Mouse (Mus musculus) heart, embryonic 13.5 days (tissue): ENCODE measurements around the gene Htr3b. TPM values are rescaled to one million over a fixed set of nuclear protein-coding genes. Genes with fewer than 3 reads are reported as not detected.
A peak's percentile ranks its signal among the peaks of the same experiment; 100 is the strongest.

ENCODE experiments used
- ATAC-seq: fragments of 200-750 bp; cut with Nextera tagmentation; 2 replicates; pipeline ENCODE4 v1.8.0; 2017; ENCODE audit warnings: moderate TSS enrichment; ENCODE audit not compliant: insufficient number of reproducible peaks, low FRiP score, low TSS enrichment; ENCODE audit errors: extremely low read depth
- H3K27ac ChIP-seq: fragments of 300-500 bp; sonication (generic); replicated peaks from 2 replicates; pipeline ENCODE4 v1.5.1; 2015; ENCODE audit warnings: moderate library complexity, mild to moderate bottlenecking, inconsistent platforms
- H3K27me3 ChIP-seq: fragments of 300-500 bp; sonication (generic); replicated peaks from 2 replicates; pipeline ENCODE4 v1.6.1; 2015; ENCODE audit warnings: mild to moderate bottlenecking, inconsistent platforms
- H3K36me3 ChIP-seq: fragments of 300-500 bp; sonication (generic); 2 replicates; pipeline ENCODE4 v1.6.1; 2015; ENCODE audit warnings: mild to moderate bottlenecking, inconsistent platforms
- H3K4me1 ChIP-seq: fragments of 300-500 bp; sonication (generic); 2 replicates; pipeline ENCODE4 v1.6.1; 2015; ENCODE audit warnings: inconsistent platforms
- H3K4me2 ChIP-seq: fragments of 300-500 bp; sonication (generic); 2 replicates; pipeline ENCODE4 v1.6.1; 2015; ENCODE audit warnings: inconsistent platforms, mild to moderate bottlenecking, moderate library complexity
- H3K4me3 ChIP-seq: fragments of 300-500 bp; sonication (generic); 2 replicates; pipeline ENCODE4 v1.5.1; 2015; ENCODE audit warnings: moderate library complexity, mild to moderate bottlenecking, inconsistent platforms
- H3K9ac ChIP-seq: fragments of 300-500 bp; sonication (generic); 2 replicates; pipeline ENCODE4 v1.6.1; 2015; ENCODE audit warnings: inconsistent platforms, mild to moderate bottlenecking, moderate library complexity
- H3K9me3 ChIP-seq: fragments of 300-500 bp; sonication (generic); 2 replicates; pipeline ENCODE4 v1.6.1; 2016; ENCODE audit warnings: inconsistent platforms
- WGBS: fragments of 180-500 bp; shearing (Covaris S2); methylation state at CpG from one replicate; pipeline ENCODE4 v1.1.7; 2015; ENCODE audit warnings: mixed read lengths; 5-methylcytosine and 5-hydroxymethylcytosine counted together
- polyA plus RNA-seq: library from polyadenylated mRNA; unstranded; fragments of >200 nt; fragmentation: Nextera tagmentation; extraction: Ambion mirVana; gene quantifications from 2 replicates; pipeline ENCODE4 v1.2.1, GENCODE M21; 2015

Htr3b gene
- 0.12 TPM in 1 of 2 replicates, not detected in the other for polyA plus RNA-seq

- Histone ChIP-seq H3K4me1 (peaks cover 8% of the 10 kb centered on the region; the same call in 1 of the 2 replicates), H3K4me2 (no peak within 1 kb of the TSS), H3K27me3 (peaks cover 54% of the 10 kb centered on the region), H3K4me3 (no peak within 1 kb of the TSS), H3K9ac (no peak within 1 kb of the TSS), H3K9me3 (no peaks in the 10 kb centered on the region), H3K27ac (no peak within 1 kb of the TSS), H3K36me3 (no peaks in the 10 kb centered on the region)
- no peak for ATAC-seq
- WGBS, result 54% methylated on average over 7 of the region's 7 CpGs
These were observed at the start of gene Htr3b for GRCm38 (mm10) chr9:48964587-48965040. Gene Htr3b (minus strand): TSS chr9:48964990.

DNA sequence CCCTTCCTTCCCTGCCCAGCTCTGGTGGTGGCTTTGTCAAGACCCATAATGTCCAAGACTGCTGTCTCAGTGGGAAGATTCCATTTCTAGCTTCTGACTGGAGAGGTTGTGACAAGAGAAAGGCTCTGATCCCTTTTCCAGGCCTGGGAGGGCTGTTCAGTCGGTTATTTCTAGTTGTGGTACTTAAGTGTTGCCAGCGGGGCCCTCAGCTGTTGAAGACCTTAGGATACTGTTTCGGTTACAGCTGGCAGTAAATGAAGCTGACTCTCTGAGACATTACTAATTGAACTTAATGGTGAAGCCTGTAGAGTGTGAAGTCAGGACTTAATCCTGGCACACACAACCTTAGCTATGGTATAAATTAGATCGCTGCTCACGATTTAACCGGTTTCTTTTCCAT, 34.5 kb upstream of the Htr3b start:
- Histone ChIP-seq H3K9me3 (no peaks in the 10 kb centered on the region), H3K4me1 (peaks cover 30% of the 10 kb centered on the region), H3K4me3 (no peak overlapping the region), H3K27ac (peak overlapping the region; percentile 82), H3K36me3 (peaks cover 77% of the 10 kb centered on the region), H3K27me3 (no peaks in the 10 kb centered on the region), H3K9ac (peak overlapping the region; percentile 52; the same call in 1 of the 2 replicates), H3K4me2 (peak overlapping the region; percentile 11; the same call in 1 of the 2 replicates)
- WGBS, result 67% methylated on average over 6 of the region's 6 CpGs
- no peak for ATAC-seq

GRCm38 (mm10) chr9:48995735-48996134, 30.9 kb upstream of the Htr3b start:
- 85% methylated on average over 1 of the region's 1 CpGs for WGBS
- Histone ChIP-seq H3K36me3 (peaks cover 68% of the 10 kb centered on the region), H3K4me1 (peaks cover 59% of the 10 kb centered on the region), H3K9ac (no peak overlapping the region), H3K4me3 (no peak overlapping the region), H3K9me3 (no peaks in the 10 kb centered on the region), H3K27ac (no peak overlapping the region), H3K27me3 (no peaks in the 10 kb centered on the region), H3K4me2 (no peak overlapping the region)
- ATAC-seq, result no peak

DNA sequence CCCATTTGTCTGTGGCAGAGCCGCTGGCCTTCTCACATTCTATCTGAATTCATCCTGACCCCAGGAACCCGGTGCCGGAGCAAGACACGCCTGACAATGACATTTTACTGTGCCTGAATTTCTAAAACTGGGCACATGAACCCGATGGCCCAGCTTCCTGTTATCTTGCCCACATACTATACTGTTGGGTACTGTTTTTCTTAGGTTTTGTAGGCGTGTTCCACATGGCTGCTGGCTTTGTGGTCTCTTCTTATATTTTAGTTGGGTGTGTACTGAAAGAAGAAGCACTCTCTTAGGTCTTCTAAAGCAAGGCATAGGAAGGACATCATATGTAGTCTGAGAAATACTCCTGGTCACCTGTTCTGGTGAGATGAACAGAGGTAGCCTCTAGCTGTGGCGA, 30.0 kb upstream of the Htr3b start:
- Histone ChIP-seq H3K27ac (no peak overlapping the region), H3K9ac (no peak overlapping the region), H3K4me1 (peaks cover 62% of the 10 kb centered on the region), H3K36me3 (peaks cover 63% of the 10 kb centered on the region), H3K9me3 (no peaks in the 10 kb centered on the region), H3K4me3 (no peak overlapping the region), H3K27me3 (no peaks in the 10 kb centered on the region), H3K4me2 (no peak overlapping the region)
- 85% methylated on average over 7 of the region's 7 CpGs for WGBS
- ATAC-seq, result no peak

DNA sequence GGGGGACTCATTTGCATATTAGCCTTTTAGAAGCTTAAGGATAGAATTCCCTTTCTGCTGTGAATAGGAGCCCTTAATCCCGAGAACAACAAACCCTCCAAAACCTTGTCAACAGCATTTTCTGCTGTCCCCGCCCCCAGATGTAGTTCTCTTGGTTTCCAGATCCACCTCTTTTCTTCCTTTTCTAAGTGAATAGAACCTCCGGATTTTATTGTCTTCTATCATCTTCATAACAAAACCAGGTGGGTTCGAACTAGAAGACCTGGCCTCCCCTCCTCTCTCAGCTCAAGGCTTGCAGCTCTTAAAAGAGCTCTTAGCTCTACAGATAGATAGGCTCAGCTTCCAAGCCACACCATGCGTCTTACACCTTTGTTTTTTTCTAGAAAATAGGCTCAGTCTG, 26.9 kb upstream of the Htr3b start:
- Histone ChIP-seq H3K9ac (no peak overlapping the region), H3K4me2 (no peak overlapping the region), H3K36me3 (peaks cover 50% of the 10 kb centered on the region), H3K4me3 (no peak overlapping the region), H3K4me1 (peaks cover 64% of the 10 kb centered on the region), H3K9me3 (no peaks in the 10 kb centered on the region), H3K27me3 (no peaks in the 10 kb centered on the region), H3K27ac (no peak overlapping the region)
- ATAC-seq, result no peak
- 66% methylated on average over 5 of the region's 5 CpGs for WGBS

DNA sequence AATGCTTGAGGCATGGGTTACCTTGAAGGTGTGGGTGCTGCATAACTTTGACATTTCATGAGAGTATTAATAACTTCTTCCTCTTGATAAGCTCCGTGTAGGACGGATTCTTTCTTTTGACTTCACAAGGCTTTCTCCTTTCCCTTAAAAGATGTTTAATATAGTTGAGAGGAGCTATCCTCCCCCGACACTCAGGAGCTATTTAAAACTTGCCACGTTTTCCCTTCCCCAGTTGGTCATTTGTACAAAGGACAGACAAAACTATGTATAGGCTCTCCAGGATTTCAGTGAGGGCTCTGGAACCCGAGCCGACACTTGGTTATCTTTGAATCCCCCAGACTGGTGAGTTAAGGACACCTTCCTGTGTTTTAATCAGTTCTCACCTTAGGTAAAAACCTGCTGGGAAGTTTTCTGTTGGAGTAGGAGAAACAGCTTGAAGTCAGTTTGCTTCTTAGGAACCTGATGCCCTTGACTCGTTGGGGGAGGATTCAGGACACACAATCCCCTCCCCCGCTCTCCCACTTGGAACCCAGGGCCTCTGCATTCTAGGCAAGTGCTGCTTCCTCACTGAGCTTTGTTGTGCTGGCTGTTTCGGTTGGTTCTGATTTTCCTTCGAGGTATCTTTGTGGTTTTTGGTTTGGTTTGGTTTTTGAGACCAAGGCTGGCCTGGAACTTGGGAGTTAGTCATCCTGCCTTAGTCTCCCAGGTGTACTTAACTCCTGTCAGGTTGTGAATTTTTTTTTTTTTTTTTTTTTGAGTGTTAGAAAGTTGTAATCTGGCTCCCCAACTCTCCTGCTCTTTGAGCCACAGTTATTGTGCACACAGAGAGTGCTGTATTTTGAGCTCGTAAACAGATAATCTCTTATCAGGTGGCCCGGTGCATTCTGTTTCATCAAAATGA, 22.7 kb upstream of the Htr3b start:
- Histone ChIP-seq H3K4me2 (peak overlapping the region; percentile 82), H3K9ac (peak overlapping the region; percentile 96), H3K36me3 (peaks cover 19% of the 10 kb centered on the region), H3K4me3 (peak overlapping the region; percentile 92), H3K9me3 (no peaks in the 10 kb centered on the region), H3K27ac (peak overlapping the region; percentile 92), H3K4me1 (peaks cover 55% of the 10 kb centered on the region), H3K27me3 (no peaks in the 10 kb centered on the region)
- 9% methylated on average over 12 of the region's 12 CpGs for WGBS
- ATAC-seq, result no peak

GRCm38 (mm10) chr9:48986616-48987141, 21.9 kb upstream of the Htr3b start:
- H3K9ac ChIP-seq, result peak overlapping the region; percentile 96
- H3K36me3 ChIP-seq, result peaks cover 15% of the 10 kb centered on the region
- peak overlapping the region; percentile 92 for H3K27ac ChIP-seq
- peak overlapping the region; percentile 82 for H3K4me2 ChIP-seq
- no peak for ATAC-seq
- peak overlapping the region; percentile 92 for H3K4me3 ChIP-seq
- H3K4me1 ChIP-seq, result peaks cover 50% of the 10 kb centered on the region
- H3K27me3 ChIP-seq, result no peaks in the 10 kb centered on the region
- 8% methylated on average over 7 of the region's 7 CpGs for WGBS
- no peaks in the 10 kb centered on the region for H3K9me3 ChIP-seq

DNA sequence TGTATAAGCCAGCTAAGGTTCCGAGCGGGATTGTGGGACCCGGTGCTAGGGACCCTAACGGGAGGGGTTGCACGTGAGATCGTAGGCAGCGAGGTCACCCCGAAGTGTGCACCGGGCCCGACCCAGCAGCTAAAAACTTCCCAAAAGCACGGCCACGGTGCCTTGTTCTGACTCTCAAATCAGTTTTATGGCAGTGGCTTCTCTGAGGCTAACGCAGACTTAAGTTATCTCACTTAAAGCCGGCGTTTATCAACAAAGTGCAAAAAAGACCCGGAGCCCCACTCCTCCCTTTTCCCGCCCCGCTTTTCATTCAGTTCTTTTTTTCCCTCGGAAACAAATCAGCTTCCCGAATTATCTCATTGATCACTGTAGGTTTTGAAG, 20.9 kb upstream of the Htr3b start:
- 0% methylated on average over 20 of the region's 20 CpGs for WGBS
- peaks cover 8% of the 10 kb centered on the region for H3K36me3 ChIP-seq
- no peaks in the 10 kb centered on the region for H3K27me3 ChIP-seq

GRCm38 (mm10) chr9:48984845-48985707, 20.3 kb upstream of the Htr3b start, which contains the start of gene Usp28:
Gene Usp28 (plus strand): TSS chr9:48985375.
- WGBS, result under 1% methylated on average over 82 of the region's 94 CpGs
- Histone ChIP-seq H3K9me3 (no peaks in the 10 kb centered on the region), H3K4me2 (peak within 1 kb of the TSS; percentile 82), H3K36me3 (peaks cover 6% of the 10 kb centered on the region; the same call in 1 of the 2 replicates), H3K4me1 (peaks cover 49% of the 10 kb centered on the region), H3K27ac (peak within 1 kb of the TSS; percentile 94), H3K9ac (peak within 1 kb of the TSS; percentile 96), H3K27me3 (no peaks in the 10 kb centered on the region), H3K4me3 (peak within 1 kb of the TSS; percentile 92)
- peak; percentile 94 for ATAC-seq

More for the DNA sequence above, 20.9 kb upstream of the Htr3b start:
- peaks cover 49% of the 10 kb centered on the region for H3K4me1 ChIP-seq
- no peaks in the 10 kb centered on the region for H3K9me3 ChIP-seq
- peak overlapping the region; percentile 96 for H3K9ac ChIP-seq
- H3K27ac ChIP-seq, result peak overlapping the region; percentile 92
- peak overlapping the region; percentile 92 for H3K4me3 ChIP-seq
- peak overlapping the region; percentile 82 for H3K4me2 ChIP-seq
- ATAC-seq, result no peak

- Histone ChIP-seq H3K9ac (peak overlapping the region; percentile 88), H3K4me1 (peaks cover 51% of the 10 kb centered on the region), H3K4me3 (peak overlapping the region; percentile 92), H3K4me2 (peak overlapping the region; percentile 82), H3K27me3 (no peaks in the 10 kb centered on the region), H3K36me3 (no peaks in the 10 kb centered on the region), H3K9me3 (no peaks in the 10 kb centered on the region), H3K27ac (peak overlapping the region; percentile 94)
- ATAC-seq, result no peak
- 23% methylated on average over 8 of the region's 8 CpGs for WGBS
These were observed 19.6 kb upstream of the Htr3b start for GRCm38 (mm10) chr9:48984320-48984844.
